Mouse (Mus musculus) cerebellum, adult 2 months (tissue): ENCODE data around the gene Ncoa5.

ENCODE experiments used
- CTCF ChIP-seq: fragments of 200-500 bp; IDR thresholded peaks from 2 replicates; pipeline ENCODE4 v1.5.1; 2011; ENCODE audit warnings: low read depth, mild to moderate bottlenecking, control low read depth, low read length, moderate library complexity, borderline replicate concordance; ENCODE audit not compliant: insufficient read depth
- POLR2A ChIP-seq: fragments of 200-500 bp; IDR thresholded peaks from 2 replicates; pipeline ENCODE4 v1.6.1; 2011; ENCODE audit warnings: low read length, control low read depth, borderline replicate concordance; ENCODE audit not compliant: insufficient read depth

DNA sequence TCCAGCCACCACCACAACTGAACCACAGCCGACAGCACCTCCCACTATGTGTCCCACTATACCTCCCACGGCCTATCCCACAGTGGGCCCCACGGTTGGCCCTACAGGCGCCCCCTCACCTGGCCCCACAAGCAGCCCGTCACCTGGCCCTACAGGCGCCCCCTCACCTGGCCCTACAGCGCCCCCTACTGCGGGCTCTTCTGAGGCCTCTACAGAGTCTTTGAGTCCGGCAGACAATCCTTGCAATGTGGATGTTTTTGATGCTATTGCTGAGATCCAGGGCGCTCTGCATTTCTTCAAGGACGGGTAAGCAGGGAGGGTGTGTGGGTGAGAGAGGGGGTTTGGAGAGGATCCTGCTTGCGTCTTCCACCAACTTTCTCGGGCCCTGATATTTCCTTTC is 82.2 kb downstream of the Ncoa5 start:
- TF ChIP-seq CTCF = no peak
- no peak for TF ChIP-seq POLR2A
